Mouse (Mus musculus): ENCODE data around the gene Fgf3. TPM values are rescaled to one million over a fixed set of nuclear protein-coding genes. Genes with fewer than 3 reads are reported as not detected.
A peak's percentile ranks its signal among the peaks of the same experiment; 100 is the strongest.

Gene Fgf3
- polyA plus RNA-seq, 1 experiment from 2014 or later, result 0.20 TPM

DNA sequence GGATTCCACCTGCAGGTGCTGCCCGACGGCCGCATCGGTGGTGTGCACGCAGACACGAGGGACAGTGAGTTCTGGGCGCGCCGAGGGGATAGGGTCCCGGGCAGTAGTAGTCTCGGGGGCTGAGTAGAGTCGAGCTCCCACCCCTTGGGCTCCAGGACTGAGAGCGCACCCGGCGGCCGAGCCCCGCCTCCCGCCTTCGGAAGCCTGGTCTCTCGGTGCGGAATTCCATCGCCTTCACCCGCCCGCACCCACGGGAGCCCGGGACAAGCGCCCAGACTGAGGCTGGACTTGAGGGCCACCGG is 23.8 kb downstream of the Fgf3 start:
- H3K9ac ChIP-seq, result no peak overlapping the region
- H3K4me2 ChIP-seq, result peak overlapping the region; percentile 35
- no peak overlapping the region for H3K27ac ChIP-seq
- ATAC-seq, result no peak
- H3K4me3 ChIP-seq, result no peak overlapping the region
- H3K4me1 ChIP-seq, result peaks cover 11% of the 10 kb centered on the region; the same call in 1 of the 2 replicates
- H3K27me3 ChIP-seq (replicated peaks), result peaks cover 96% of the 10 kb centered on the region
- WGBS (ENCODE audit: insufficient replicate concordance), result 2% methylated on average over 28 of the region's 28 CpGs
- H3K36me3 ChIP-seq, result no peaks in the 10 kb centered on the region
- H3K9me3 ChIP-seq (replicated peaks), result no peaks in the 10 kb centered on the region

DNA sequence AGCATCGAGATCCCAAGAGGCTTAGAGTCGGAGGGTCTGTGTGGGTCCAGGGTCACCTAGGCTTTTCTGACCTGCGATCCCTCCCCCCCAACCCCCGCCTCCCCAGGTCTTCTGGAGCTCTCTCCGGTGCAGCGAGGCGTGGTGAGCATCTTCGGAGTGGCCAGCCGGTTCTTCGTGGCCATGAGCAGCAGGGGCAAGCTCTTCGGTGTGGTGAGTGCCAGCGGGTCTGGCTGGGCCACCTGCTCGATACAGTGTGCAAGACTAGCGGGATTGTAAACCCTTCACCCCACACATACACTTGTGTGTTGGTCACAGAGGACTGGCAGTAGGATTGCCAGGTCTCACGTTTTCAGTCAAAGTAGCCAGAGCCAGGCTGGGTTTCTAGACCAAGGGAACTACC is 24.2 kb downstream of the Fgf3 start:
- ATAC-seq, result no peak
- Histone ChIP-seq H3K4me3 (no peak overlapping the region), H3K4me2 (no peak overlapping the region)

DNA sequence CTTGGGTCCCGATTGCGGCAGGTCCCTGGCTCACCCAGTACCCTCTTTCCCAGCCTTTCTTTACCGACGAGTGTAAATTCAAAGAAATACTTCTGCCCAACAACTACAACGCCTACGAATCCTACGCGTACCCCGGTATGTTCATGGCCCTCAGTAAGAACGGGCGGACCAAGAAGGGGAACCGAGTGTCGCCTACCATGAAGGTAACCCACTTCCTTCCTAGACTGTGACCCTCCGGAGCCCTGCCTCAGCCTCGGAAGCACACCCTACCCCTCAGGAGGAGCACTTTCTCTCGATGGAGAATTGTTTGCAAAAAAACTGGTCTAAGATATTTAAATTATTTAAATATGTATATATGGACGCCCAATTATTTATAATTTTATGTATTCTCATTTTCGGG is 24.8 kb downstream of the Fgf3 start:
- Histone ChIP-seq H3K27me3 (replicated peaks) (peaks cover 98% of the 10 kb centered on the region), H3K4me2 (no peak overlapping the region), H3K27ac (no peak overlapping the region), H3K9ac (no peak overlapping the region), H3K9me3 (replicated peaks) (no peaks in the 10 kb centered on the region), H3K4me1 (peaks cover 11% of the 10 kb centered on the region; the same call in 1 of the 2 replicates), H3K36me3 (no peaks in the 10 kb centered on the region), H3K4me3 (no peak overlapping the region)
- 4% methylated on average over 18 of the region's 18 CpGs for WGBS (ENCODE audit: insufficient replicate concordance)
- ATAC-seq, result no peak

More for the DNA sequence above, 24.2 kb downstream of the Fgf3 start:
- Histone ChIP-seq H3K36me3 (no peaks in the 10 kb centered on the region), H3K9ac (no peak overlapping the region), H3K9me3 (replicated peaks) (no peaks in the 10 kb centered on the region), H3K27ac (no peak overlapping the region), H3K4me1 (peaks cover 11% of the 10 kb centered on the region; the same call in 1 of the 2 replicates), H3K27me3 (replicated peaks) (peaks cover 98% of the 10 kb centered on the region)
- 5% methylated on average over 15 of the region's 15 CpGs for WGBS (ENCODE audit: insufficient replicate concordance)

DNA sequence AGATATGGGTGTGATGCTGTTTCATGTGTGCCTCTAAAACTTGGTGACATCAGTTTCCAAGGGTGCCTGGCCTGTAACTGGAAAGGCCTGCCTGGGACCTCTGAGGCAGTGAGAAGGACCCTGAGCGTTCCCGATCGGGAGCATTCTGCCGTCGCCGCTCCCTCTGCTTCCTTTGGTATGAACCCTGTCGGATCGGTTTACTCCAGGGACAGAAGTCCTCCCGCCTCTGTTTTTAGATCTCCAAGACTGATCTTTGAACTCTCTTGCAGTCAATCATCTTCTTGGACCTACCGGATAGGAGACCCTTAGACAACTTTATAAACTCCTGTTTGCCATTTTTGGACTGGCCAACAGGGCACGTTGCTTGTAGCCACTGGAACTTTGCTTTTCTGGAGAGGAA is 25.3 kb downstream of the Fgf3 start:
- no peak overlapping the region for H3K4me2 ChIP-seq
- WGBS (ENCODE audit: insufficient replicate concordance), result 6% methylated on average over 11 of the region's 11 CpGs
- no peak for ATAC-seq
- no peak overlapping the region for H3K27ac ChIP-seq
- no peaks in the 10 kb centered on the region for H3K36me3 ChIP-seq
- no peaks in the 10 kb centered on the region for H3K9me3 ChIP-seq (replicated peaks)
- H3K27me3 ChIP-seq (replicated peaks), result peaks cover 94% of the 10 kb centered on the region
- H3K4me3 ChIP-seq, result no peak overlapping the region
- no peak overlapping the region for H3K9ac ChIP-seq
- H3K4me1 ChIP-seq, result peaks cover 11% of the 10 kb centered on the region; the same call in 1 of the 2 replicates

DNA sequence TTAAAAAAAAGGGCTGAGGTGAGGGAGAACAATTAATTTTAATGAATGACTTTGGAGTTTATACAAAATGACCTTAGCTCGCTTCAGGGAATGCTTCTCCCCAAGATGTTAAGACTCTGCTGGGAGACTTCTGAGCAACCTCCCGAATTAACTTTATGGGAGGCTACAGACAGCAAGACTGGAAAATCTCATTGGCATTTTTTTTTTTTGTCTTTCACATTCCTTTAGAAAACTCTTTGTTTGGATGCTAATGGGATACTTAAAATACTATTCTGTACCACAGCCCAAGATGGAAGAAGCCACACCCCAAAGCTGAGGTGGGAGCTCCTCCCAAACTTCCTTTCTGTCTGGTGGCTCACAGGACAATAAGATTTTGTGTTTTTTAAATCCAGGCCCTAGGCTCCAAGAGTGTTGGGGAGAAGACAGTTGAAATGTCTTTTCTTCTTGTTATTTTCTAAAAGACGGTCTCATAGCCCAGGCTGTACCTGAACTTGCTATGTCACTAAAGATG is 26.3 kb downstream of the Fgf3 start:
- no peaks in the 10 kb centered on the region for H3K36me3 ChIP-seq
- H3K9me3 ChIP-seq (replicated peaks), result no peaks in the 10 kb centered on the region
- H3K4me3 ChIP-seq, result no peak overlapping the region
- H3K27ac ChIP-seq, result no peak overlapping the region
- H3K27me3 ChIP-seq (replicated peaks), result peaks cover 85% of the 10 kb centered on the region
- ATAC-seq, result no peak
- H3K4me1 ChIP-seq, result peaks cover 11% of the 10 kb centered on the region; the same call in 1 of the 2 replicates
- no peak overlapping the region for H3K4me2 ChIP-seq
- WGBS (ENCODE audit: insufficient replicate concordance), result 50% methylated on average over 3 of the region's 3 CpGs
- H3K9ac ChIP-seq, result no peak overlapping the region

DNA sequence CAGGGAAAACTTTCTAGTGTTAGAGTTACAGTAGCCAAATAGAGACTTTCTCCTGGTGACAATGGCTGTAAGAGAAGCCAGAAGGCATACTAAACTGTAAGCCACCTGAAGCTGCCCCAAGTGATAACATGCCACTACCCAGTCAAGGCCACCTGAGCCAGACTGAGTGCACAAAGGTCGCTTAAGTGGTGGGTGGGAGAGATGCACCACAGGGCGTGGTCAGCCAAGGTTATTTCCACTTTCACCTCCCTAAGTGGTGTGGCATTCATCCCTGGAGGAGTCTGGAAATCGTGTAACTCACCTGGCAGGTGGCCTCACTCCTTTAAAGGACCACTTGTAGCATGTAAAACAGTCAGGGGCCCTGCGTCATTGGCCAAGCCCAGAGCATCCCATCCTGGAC is 29.3 kb downstream of the Fgf3 start:
- H3K4me2 ChIP-seq, result no peak overlapping the region
- no peaks in the 10 kb centered on the region for H3K36me3 ChIP-seq
- no peak overlapping the region for H3K9ac ChIP-seq
- no peak overlapping the region for H3K4me3 ChIP-seq
- no peaks in the 10 kb centered on the region for H3K9me3 ChIP-seq (replicated peaks)
- peaks cover 60% of the 10 kb centered on the region for H3K27me3 ChIP-seq (replicated peaks)
- H3K27ac ChIP-seq, result no peak overlapping the region
- 44% methylated on average over 4 of the region's 4 CpGs for WGBS (ENCODE audit: insufficient replicate concordance)
- H3K4me1 ChIP-seq, result 0 out of 2 replicates have a peak, but pooled peaks cover under 1% of the 10 kb centered on the region
- no peak for ATAC-seq

DNA sequence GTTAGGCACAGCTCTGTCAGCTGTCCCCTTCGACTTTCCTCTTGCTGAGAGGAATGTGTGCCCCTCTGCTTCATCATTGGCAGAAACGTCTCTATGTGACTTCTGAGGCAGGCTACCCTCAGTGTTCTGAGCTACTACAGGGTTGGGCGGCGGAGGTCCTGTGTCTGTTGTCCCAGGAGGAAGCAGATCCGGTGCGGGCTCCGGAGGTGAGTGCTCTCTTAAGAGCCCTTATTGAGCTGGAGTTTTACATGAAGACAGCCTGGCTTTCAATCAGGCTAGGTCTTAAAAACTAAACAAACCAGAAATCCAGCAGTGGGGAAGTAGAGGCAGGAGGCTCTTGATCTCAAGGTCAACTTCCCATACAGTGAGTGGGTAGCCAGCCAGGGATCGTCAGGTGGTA is 29.7 kb downstream of the Fgf3 start:
- Histone ChIP-seq H3K27me3 (replicated peaks) (peaks cover 56% of the 10 kb centered on the region), H3K36me3 (no peaks in the 10 kb centered on the region), H3K4me1 (no peaks in the 10 kb centered on the region), H3K4me2 (no peak overlapping the region), H3K27ac (no peak overlapping the region), H3K9ac (no peak overlapping the region), H3K9me3 (replicated peaks) (no peaks in the 10 kb centered on the region), H3K4me3 (no peak overlapping the region)
- 63% methylated on average over 8 of the region's 8 CpGs for WGBS (ENCODE audit: insufficient replicate concordance)
- no peak for ATAC-seq

DNA sequence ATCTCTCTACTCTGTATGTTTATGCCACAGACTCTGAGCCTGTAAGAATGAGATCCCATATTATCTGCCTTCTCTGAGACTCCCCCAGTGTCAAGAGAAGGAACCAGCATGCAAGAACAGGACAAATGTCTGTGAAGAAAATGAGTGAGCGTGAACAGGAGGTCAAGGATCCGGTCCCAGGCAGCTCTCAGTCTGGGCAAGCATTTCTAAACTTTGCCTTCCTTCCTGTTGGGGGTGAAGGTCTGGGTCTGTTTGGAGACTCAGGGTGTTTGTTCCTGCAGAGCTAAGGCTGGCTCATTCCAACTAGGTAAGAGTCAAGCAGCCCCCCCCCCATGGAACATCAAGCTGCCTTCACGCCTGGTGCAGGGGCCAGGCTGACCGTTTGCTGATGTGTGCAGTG is 34.5 kb downstream of the Fgf3 start:
- ATAC-seq, result no peak
- no peaks in the 10 kb centered on the region for H3K9me3 ChIP-seq (replicated peaks)
- H3K4me3 ChIP-seq, result no peak overlapping the region
- 32% methylated on average over 4 of the region's 4 CpGs for WGBS (ENCODE audit: insufficient replicate concordance)
- H3K9ac ChIP-seq, result no peak overlapping the region
- H3K4me1 ChIP-seq, result no peaks in the 10 kb centered on the region
- no peak overlapping the region for H3K27ac ChIP-seq
- no peaks in the 10 kb centered on the region for H3K36me3 ChIP-seq
- peaks cover 48% of the 10 kb centered on the region for H3K27me3 ChIP-seq (replicated peaks)
- no peak overlapping the region for H3K4me2 ChIP-seq

DNA sequence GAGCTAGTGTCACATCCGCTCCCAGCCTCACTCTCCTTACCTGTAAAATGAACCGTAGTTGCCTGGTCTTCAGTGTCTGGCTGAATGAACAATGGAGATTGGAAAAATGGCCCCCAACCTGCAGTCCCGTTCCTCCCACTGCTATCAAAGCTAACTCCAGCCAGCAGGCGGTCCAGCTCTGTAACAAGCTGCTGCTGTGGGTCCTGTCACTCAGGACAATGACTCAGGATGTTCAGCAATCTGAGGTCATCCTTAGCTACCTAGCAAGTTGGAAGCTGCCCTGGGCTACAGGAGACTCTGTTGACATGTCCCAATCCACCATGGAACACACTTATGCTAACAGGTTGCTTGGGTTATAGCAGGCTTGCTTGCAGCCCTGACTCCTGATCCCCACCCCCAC is 35.3 kb downstream of the Fgf3 start:
- H3K4me1 ChIP-seq, result no peaks in the 10 kb centered on the region
- no peaks in the 10 kb centered on the region for H3K9me3 ChIP-seq (replicated peaks)
- H3K36me3 ChIP-seq, result no peaks in the 10 kb centered on the region
- no peak overlapping the region for H3K9ac ChIP-seq
- no peak overlapping the region for H3K27ac ChIP-seq
- H3K27me3 ChIP-seq (replicated peaks), result peaks cover 45% of the 10 kb centered on the region
- WGBS (ENCODE audit: insufficient replicate concordance), result 62% methylated on average over 4 of the region's 4 CpGs
- no peak for ATAC-seq
- H3K4me2 ChIP-seq, result no peak overlapping the region
- no peak overlapping the region for H3K4me3 ChIP-seq

DNA sequence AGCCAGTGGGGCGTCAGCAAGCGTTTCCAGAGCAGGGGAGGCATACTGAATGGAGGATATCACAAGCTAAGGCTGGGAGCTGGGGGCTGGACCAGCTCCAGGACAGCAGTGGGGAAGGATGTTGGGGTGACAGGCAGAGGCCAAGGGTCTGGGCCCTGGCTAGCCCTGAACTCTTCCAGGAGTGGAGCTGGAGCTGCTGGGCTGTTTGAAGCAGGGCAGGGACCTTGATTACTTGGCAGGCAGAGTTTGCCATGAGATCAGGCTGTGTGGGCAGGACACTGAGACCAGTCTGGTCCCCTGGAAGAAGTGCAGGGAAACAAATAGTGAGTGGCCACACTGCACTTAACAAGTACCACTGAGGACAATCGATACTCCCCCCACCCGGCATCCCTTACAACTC is 36.3 kb downstream of the Fgf3 start:
- ATAC-seq, result no peak
- Histone ChIP-seq H3K27ac (no peak overlapping the region), H3K9me3 (replicated peaks) (no peaks in the 10 kb centered on the region), H3K36me3 (no peaks in the 10 kb centered on the region), H3K4me3 (no peak overlapping the region), H3K9ac (no peak overlapping the region), H3K4me2 (no peak overlapping the region), H3K27me3 (replicated peaks) (peaks cover 45% of the 10 kb centered on the region), H3K4me1 (no peaks in the 10 kb centered on the region)
- WGBS (ENCODE audit: insufficient replicate concordance), result 49% methylated on average over 4 of the region's 4 CpGs

DNA sequence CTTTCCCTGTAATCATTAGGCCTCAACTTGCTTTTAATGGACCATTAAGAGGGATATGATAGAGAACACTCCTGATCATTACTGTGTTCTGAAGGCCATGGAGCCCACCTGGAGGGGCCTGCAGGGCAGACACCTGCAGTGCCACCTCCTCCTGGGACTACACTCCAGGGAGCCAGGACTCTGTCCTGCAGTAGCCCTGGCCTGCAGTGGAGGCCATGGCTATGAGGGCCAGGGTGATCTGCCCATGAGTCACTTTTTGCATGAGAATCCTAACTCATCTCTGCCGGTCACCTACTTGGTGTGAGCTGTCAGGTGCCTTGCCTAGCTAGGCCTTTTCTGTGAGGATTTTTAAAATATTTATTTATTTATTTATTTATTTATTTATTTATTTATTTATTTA is 40.5 kb downstream of the Fgf3 start:
- no peak for ATAC-seq
- Histone ChIP-seq H3K27ac (no peak overlapping the region), H3K4me2 (no peak overlapping the region), H3K36me3 (no peaks in the 10 kb centered on the region), H3K9ac (no peak overlapping the region), H3K4me3 (no peak overlapping the region), H3K4me1 (no peaks in the 10 kb centered on the region), H3K27me3 (replicated peaks) (peaks cover 35% of the 10 kb centered on the region), H3K9me3 (replicated peaks) (no peaks in the 10 kb centered on the region)
- 83% methylated on average over 1 of the region's 1 CpGs for WGBS (ENCODE audit: insufficient replicate concordance)

DNA sequence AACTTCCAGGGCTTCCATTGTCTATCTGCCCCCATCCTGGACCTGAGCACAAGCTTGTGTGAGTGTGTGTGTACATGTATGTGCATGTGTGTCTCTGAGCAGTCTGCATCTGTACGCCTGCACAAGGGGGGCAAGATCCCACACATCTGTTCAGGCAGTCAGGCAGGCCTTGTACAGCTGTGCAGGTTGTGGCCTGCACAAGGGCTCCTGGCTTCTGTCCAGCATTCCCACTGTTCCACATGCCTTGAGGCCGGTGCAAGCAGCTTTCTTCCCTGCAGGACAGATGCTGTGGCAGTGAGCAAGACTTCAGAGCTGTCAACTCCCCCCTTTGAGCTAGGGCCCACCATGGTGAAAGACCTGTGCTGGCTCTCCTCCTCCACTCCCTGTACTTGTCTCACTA is 45.2 kb downstream of the Fgf3 start:
- Histone ChIP-seq H3K4me2 (no peak overlapping the region), H3K4me3 (no peak overlapping the region), H3K9ac (no peak overlapping the region), H3K36me3 (no peaks in the 10 kb centered on the region), H3K27me3 (replicated peaks) (peaks cover 19% of the 10 kb centered on the region), H3K27ac (no peak overlapping the region), H3K4me1 (no peaks in the 10 kb centered on the region), H3K9me3 (replicated peaks) (no peaks in the 10 kb centered on the region)
- WGBS (ENCODE audit: insufficient replicate concordance), result 54% methylated on average over 2 of the region's 2 CpGs
- no peak for ATAC-seq

DNA sequence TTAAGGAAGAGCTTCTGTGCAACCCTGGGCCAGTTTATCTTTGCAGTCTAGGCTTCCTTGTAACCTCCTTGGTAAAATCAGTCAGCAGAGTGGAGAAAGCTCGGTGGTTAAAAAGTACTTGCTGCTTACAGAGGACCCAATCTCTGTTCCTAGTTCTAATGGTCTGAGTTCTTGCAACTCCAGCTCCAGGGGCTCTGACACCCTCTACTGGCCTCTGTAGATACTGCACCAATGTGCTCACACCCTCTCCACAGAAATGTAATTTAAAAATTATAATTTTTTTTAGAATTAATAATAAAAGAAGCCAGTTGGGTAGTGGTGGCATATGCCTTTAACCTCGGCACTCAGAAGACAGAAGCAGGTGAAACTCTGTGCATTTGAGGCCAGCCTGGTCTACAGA is 49.8 kb downstream of the Fgf3 start:
- 43% methylated on average over 2 of the region's 2 CpGs for WGBS (ENCODE audit: insufficient replicate concordance)
- Histone ChIP-seq H3K27me3 (replicated peaks) (peaks cover 55% of the 10 kb centered on the region), H3K4me2 (no peak overlapping the region), H3K4me3 (no peak overlapping the region), H3K9me3 (replicated peaks) (no peaks in the 10 kb centered on the region), H3K36me3 (no peaks in the 10 kb centered on the region), H3K9ac (no peak overlapping the region), H3K27ac (no peak overlapping the region), H3K4me1 (no peaks in the 10 kb centered on the region)
- no peak for ATAC-seq
